Mouse (Mus musculus): Measurements from ENCODE around the gene Nosip.
"Not testable (repeated sequence)": the region's sequence is repeated elsewhere in the genome, so short reads cannot be mapped to it uniquely, and the experiment has no call there.

The Nosip gene

DNA sequence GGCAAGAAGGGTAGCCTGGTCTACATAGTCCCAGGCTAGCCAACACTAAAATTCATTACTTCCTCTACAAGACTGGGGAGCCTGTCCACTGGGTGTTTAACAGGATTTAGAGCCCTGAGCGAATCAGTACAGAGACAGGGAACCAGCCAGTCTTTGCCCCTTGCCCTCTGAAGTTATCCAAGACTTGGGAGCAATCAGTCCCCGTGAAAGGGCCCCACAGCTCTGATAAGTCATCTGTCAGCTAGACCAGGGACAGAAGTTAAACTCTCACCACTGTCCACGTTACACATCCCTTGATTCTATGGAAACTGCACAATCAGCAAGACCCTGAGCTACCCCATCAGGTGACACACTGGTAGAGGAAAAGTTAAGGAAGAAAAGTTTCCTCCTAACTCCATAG lies 50.3 kb downstream of the Nosip start:
- DNase-seq (ENCODE audit: low read depth, low spot score): no peak

DNA sequence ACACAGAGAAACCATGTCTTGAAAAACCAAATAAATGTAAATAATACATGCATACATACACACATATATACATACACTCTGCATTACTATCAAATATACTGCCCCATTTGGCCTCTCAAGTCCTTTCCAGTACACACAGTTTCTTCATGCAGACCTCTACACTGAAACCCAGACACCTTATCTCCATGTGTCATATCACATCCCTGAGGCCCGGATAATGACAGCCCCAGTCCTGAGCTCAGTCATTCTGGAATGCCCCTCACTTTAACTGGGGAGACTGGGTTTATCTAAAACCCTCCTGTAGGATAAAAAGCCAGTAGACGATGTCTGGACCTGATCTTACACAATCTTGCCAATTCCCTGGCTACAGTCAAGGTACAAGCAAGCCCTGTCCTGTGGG lies 51.2 kb downstream of the Nosip start:
- DNase-seq (ENCODE audit: low read depth, low spot score): no peak

DNA sequence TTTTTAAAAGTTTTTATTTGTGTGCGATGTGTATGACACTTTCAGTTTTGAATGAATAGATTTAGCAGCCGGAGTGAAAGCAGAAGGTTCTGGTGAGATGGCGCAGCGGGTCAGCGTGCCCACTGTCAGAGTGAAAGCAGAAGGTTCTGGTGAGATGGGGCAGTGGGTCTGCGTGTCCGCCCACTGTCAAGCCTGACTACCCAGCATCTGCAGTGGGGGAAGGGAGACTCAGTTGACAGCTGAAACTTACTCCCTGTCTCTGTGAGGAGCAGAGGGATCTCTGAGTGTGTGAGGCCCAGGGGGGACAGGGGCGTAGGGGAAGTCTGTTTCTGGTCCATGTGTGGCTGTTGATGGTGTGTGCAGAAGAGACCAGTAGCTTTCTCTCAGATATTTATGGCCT lies 55.3 kb downstream of the Nosip start:
- DNase-seq (ENCODE audit: low read depth, low spot score): peak; percentile 89

DNA sequence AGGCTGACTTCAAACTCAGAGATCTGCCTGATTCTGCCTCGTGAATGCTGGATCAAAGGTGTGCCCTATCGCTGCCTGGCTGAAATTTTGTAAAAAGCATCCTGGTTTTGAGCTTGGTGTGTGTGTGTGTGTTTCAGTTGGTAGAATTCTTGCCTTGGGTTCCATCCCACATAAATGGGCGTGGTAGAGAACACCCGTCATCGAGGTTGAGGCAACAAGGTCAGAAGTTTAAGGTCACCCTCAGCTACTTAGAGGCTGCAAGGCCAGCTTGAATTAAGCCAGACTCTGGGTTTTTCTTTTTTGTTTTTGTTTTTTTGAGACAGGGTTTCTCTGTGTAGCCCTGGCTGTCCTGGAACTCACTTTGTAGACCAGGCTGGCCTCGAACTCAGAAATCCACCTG lies 56.1 kb downstream of the Nosip start:
- DNase-seq (ENCODE audit: low read depth, low spot score): no peak

DNA sequence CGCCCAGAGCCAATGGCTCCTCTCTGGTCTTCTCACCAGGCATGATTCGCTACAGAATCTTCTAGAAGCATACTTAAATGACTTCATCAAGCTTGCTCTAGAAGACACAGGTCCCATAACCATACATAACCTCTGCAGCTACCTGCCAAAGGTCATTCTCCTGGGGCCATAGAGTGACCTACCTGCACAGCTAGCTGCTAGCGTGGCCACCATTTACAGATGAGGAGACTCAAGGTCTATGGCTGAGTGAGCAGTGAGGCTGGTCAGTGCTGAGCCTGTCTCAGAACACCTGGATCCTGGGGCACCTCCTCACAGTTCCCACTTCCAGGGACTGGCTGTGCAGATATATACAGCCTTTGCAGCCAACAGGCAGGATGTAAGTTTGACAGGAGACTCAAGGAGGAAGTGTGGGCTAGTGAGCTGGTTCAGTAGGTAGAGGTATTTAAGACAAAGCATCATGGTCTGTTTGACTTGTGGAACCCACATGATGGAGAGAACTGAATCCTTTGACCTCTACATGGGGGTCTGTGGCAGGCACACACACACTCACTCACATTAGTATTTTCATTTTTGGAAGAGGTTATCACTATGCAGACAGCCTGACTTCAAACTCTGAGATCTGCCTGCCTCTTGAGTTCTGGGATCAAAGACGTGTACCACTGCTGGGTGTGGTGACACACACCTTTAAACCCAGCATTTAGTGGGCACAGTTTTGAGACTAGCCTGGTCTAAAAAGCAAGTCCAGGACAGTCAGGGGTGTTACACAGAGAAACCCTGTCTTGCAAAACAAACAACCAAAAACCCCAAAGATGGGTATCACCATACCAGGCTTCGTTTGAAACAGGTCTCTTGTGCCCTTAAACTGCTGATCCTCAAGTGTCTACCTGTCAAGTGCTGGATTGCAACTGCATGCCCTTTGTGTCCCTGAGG lies 57.8 kb downstream of the Nosip start:
- peak; percentile 55 for DNase-seq (ENCODE audit: low read depth, low spot score)

DNA sequence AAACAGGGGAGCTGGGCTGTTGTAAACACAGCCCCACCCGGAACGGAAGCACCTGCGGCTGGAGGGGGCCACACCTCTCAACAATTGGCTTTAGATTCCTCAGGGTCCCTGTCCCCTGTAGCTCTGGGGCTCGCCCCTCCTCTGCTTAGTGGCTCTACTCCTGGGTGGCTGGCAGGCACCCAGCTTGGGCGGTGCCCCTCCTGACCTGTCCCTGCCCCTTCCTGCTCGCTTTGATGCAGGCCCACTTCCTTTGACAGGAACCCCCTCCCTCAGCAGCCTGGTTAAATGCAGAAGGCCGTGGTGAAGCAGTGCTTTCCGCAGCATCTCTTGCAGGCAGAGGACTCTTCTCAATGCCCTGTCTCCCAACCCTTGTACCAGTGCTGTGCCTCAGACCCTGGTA lies 59.2 kb downstream of the Nosip start:
- peak; percentile 92 for DNase-seq (ENCODE audit: low read depth, low spot score)

DNA sequence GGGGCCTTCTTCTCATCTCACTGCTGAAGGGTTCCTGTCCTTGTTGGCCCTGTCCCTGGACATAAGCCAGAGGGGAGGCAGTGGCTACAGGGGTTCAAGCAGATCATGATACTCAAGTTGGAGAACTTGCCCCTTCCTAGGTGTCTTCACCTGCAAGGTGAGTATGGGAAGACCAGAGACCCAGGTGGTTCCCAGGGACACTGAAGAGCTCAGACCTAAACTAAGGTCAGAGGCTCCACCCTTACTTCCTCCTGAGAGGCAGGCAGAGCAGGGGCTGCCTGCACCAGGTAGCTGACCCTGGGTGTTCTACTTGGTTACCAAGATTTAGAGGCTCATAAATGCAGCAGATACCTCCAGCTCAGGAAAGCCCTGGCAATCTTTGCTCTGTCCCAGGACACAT lies 59.7 kb downstream of the Nosip start:
- peak; percentile 40 for DNase-seq (ENCODE audit: low read depth, low spot score)

DNA sequence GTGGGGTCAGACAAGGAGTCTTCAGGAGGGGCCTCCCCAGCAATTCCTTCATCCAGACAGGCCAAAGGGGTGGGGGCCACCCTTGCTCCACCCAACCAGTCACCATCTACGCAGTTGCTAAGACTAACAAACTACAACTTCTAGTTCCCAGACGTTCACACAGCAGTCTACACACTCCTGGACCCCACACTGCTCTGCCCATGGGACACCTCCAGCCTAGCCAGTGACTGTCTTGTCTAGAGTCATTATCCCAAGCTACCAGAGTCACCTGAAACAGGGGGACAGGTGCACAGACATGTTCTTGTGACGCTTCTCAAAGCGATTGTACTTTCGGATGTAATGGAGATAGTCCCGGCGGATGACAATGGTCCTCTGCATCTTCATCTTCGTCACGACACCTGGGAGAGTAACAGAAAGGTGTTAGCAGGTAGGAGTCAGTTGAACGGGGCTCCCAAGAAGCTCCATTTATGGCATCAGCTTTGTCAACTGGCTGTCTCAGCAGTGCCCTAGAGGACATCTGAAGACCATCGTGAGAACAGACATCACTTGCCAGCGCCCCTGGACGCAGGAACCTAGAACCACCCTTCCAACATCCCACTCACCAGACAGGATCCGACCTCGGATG lies 60.4 kb downstream of the Nosip start:
- DNase-seq (ENCODE audit: low read depth, low spot score): no peak

DNA sequence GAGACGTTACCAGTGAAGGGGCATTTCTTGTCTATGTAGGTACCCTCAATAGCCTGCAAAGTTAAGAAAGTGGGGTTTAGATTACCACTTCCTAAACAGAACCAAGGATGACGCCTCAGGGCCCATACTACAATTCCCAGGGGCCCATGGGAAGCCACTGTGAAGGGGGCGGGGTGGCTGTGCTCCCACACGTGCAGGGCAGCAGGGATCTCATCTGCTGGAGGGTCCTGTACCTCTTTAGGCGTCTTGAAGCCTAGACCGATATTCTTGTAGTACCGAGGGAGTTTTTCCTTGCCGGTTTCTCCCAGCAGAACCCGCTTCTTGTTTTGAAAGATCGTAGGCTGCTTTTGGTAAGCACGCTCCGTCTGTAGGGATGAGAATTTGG lies 60.9 kb downstream of the Nosip start:
- peak; percentile 64 for DNase-seq (ENCODE audit: low read depth, low spot score)

DNA sequence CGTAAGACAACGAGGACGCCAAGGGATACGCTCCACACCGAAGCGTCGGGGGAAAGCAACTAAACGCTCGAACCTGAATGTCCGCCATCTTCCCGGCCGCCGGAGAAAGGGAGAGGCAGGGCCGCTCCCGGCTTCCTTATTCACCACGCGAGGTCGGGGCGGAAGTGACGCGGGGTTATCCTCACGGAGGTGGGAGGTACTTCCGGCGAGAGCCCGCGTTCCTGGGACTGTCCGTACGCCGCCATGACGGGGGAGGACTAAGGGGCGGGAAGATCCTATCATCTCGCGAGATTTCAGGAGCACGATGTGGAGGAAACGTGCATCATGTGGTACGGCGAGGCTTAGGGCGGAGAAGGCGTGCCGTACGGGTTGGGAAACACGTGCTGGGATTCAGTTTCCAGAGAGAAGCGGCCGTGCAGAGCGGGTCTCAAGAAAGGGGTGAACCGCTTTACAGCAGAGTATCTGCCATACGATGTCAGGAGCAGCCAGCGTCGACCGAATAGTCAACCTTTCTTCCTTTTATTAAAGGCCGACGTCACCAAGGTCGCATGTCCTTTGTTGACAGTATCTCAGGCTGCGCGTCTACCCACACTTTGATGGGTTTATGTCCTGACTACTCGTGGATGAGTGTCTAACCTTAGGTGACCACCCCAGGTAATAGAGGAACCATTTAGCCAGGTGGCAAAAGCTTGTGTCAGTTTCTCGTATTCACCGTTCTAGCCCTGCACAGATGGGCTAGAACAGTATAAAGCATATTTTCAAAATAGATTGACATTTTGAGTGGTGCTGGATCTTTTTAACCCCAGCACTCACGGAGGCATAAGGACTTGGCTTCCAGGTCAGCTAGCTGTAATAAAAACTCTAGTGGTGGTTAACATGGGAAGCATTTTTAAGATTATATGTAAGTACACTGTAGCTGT lies 62.3 kb downstream of the Nosip start, which contains the start of gene Rps11:
Gene Rps11, minus strand, starts transcription at position 216 of the 920 bp plus-strand sequence.
- peak; percentile 100 for DNase-seq (ENCODE audit: low read depth, low spot score)

DNA sequence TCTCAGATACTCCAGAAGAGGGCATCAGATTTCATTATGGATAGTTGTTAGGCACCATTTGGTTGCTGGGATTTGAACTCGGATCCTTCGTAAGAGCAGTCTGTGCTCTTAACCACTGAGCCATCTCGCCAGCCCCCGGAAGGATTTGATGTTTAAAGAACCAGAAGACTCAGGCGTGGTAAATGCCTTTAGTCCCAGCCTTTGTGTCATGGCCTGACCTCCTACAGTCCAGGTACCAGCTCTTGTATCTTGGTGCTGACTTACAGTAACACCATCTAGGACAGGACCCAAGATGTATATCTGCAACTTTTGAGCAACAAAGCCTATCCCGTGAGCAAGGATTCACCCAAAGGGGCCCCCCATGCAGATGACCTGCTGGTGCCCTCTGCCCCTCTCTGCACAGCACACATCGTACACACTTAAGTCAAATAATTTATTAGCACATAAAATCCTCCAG lies 62.9 kb downstream of the Nosip start:
- DNase-seq (ENCODE audit: low read depth, low spot score): peak; percentile 85

DNA sequence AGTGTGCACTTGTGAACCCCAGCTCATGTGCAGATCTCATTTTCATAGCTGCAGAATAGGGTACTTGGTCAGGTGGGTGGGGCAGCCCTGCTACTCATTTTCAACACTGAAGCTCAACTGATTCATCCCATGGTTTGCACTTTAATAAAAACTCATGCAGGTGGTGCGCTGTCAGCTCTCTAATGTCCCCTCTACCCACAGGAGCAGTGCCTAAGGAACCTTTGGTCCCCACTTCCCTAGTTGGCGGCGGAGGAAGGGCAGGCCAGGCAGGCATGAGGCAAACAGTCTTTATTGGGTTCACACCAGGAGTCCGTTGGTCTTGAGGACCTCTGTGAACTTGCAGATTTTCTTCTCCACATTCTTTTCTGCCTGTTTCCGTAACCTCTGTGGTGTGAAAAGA lies 63.4 kb downstream of the Nosip start:
- not testable (repeated sequence) for DNase-seq (ENCODE audit: low read depth, low spot score)

DNA sequence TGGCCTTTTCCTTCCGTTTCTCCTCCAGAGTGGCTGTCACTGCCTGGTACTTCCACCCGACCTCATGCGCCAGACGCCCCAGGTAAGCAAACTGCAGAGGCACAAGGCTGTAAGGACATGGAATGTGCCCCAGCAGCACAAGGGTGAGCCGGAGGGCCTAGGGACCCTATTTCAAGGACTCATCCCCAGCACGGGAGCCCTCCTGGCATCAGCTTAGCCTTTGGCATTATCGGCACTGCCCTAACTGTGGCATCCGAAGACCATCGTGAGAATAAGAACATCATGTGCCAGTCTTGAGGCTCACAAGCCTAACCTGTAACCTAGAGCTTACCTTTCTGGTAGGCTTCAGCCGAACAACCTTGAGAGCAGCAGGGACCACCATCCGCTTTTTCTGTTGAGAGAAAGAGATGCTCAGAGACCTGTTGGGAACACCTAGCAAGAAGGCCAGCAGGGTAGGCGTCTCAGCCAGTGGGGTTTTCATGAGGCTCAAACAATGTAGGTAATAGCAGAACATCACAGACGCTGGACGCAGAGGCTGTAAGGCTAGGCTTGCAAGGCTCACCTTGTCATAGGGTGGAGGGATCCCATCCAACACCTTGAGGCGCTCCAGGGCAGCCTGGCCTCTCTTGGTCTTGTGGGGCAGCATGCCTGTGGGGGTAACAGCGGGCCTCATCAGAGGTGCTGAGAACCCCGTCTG lies 64.1 kb downstream of the Nosip start:
- DNase-seq (ENCODE audit: low read depth, low spot score): peak; percentile 26

DNA sequence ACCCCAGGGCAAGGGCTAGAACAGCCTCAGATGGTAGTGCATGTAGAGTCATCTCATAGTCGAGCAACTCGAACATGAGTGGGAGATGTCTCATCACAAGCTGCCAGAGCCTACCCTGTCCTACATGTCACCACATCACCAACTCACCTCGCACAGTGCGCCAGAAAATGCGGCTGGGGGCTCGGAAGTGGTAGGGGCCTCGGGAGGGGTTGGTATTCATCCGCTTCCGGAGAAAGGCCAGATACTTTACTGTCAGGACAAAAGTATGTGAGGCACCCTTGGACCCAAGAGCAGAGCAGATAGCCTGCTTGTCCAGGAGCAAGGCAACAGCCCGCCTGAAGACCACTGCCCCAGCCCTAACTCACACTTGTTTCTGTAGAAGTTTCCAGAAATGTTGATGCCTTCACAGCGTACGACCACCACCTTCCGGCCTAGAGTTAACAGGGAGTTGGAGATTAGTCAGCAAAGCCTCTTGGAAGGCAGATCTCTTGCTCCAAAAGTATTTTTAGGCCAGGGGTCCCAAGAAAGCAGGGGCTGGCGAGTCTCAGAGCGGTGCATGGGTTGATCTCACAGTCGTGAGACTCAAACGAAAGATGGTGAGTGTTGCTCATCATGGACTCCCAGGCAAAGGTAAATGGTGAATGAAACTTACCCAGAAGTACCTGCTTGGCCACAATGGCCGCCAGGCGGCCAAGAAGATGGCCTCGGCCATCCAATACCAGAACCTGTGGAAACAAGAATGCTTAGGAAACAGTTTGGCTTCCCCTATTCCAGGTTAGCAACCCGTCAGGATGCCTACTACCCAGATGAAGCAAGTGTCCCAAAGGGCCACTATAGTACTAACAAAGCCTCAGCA lies 64.8 kb downstream of the Nosip start:
- DNase-seq (ENCODE audit: low read depth, low spot score): peak; percentile 54
